Mouse (Mus musculus) stomach, postnatal 0 days (tissue): ENCODE data around the gene Exosc6.

ENCODE experiments used
- CTCF ChIP-seq: IDR thresholded peaks from 2 replicates; pipeline ENCODE4 v1.5.1; 2016; ENCODE audit warnings: antibody characterized with exemption, low read depth, mild to moderate bottlenecking, moderate library complexity
- EP300 ChIP-seq: optimal IDR thresholded peaks from 2 replicates; pipeline ENCODE3; 2016; ENCODE audit warnings: antibody characterized with exemption

DNA sequence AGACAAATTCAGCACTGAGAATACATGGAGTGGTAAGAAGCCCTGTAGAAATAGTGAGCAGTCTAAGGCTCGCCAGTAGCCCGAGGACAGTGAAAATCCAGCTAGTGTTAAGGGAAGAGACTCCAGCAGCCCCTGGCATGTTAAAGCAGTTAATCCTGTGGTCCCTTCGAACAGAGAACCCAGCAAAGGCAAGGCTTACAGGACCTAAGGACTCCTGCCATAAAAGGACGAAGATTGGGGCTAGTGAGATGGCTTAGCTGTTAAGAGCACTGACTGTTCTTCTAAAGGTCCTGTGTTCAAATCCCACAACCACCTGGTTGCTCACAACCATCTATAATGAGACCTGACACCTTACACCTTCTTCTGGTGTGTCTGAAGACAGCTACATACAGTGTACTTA, 10.2 kb downstream of the Exosc6 start:
- no peak for TF ChIP-seq CTCF
- no peak for TF ChIP-seq EP300
